Mouse (Mus musculus): Measurements from ENCODE around the gene Ndrg2.

The Ndrg2 gene

DNA sequence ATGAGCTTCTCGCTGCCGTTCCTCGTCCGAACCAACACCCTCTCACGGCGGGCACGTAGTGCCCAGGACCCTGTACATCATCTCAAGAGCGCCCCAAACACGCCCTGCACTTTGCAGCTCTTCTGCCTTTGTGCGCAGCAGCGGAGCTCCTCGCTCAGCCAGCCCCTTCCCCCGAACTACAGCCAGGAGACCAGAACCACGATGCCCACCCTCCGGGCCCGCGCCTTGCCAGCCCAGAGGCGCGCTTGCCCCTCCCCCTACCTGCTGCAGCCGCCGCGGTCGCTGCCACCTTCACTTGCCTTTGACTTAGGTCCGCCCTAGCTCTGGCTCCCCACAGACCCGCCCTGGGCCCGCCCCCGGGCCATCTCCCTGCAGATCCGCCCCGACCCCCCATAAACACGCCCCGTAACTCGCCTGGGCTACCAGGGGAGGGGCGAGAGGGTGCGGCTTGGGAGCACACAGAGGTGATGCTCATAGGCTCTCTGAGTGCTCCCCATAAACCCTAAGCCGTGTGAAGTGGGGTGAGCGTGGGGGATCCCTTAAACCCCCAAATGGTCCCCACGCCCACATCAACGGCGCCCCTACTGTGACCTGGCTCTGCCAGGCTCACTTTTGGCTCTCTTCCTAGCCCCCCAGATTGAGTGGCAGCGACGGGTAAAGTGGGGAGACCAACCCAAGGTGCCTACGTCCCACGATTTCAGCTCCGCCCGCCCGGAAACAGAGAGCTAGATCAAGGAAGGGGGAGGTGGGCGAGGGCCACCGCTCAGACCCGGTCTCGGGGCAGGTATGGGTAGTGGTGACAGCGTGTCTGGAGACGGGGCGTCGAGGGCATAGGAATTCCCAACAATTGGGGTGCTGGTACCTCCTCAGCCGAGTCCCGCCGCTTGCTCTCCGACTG, 647 bp downstream of the Ndrg2 start:
- DNase-seq (ENCODE audit: low read depth, low spot score), result no peak

DNA sequence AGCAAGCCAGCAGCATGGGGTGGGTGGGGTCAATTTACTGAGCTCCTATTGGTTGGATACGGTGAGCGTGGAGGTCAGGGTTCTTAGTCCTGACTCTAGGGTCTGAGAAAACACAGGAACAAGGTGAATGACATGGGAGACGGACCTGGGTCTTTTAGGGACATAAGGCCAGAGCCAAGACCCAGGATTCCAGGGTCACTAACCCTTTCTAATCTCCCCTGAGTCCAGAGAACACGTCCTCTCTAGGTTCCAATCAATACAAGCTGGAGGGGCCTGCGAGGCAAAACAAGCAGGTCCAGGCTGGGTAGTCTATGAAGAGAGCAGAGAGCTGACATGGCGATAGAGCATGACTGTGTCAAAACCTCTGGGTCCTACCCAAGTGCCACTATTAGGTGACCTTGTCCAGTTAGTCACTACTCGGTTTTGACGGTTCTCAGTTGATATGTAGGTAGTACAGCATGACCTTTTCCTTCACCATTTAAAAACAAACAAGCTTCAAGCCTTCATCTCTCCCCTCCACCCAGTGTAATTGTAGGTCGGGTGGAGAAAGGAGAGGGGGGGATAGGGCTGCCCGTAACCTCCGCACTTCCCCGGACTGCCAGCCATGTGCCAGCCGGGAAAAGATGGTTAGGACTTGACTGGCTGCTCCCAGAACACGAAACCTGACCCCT, 1.4 kb downstream of the Ndrg2 start:
- no peak for DNase-seq (ENCODE audit: low read depth, low spot score)

DNA sequence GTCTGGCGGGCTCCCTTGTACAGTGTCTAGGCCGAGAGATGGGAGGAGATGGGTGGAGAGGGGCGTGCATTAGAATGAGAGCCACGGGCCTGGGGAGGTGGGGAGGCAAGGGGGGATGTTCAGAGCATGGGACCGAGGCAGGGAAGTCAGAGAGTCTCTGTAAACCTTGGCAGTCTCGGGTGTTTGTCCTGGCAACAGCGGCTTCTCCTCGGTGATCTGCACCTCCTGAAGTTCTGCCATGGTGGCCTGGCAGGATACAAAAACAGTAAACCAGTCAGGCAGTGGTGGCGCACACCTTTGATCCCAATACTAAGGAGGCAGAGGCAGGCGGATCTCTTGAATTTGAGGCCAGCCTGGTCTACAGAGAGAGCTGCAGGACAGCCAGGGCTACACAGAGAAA, 2.7 kb downstream of the Ndrg2 start:
- no peak for DNase-seq (ENCODE audit: low read depth, low spot score)

DNA sequence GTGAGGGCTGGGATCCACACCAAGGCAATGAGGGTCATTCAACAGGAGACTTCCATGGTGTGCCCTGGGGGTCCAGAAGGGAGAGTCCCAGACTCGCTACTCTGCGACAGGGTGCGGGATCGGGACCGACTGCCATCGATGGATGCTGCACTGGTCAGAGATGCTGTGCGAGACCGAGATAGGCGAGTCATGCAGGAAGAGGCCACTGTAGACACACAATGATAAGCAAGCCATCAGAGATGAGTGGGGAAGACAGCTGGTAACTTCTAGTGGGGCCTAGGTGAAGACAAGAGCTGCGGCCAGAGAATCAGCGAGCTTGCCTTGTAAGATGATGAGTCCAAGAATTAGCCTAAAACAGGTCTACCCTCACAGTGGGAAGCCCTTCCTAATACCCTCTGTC, 7.9 kb downstream of the Ndrg2 start:
- no peak for DNase-seq (ENCODE audit: low read depth, low spot score)

DNA sequence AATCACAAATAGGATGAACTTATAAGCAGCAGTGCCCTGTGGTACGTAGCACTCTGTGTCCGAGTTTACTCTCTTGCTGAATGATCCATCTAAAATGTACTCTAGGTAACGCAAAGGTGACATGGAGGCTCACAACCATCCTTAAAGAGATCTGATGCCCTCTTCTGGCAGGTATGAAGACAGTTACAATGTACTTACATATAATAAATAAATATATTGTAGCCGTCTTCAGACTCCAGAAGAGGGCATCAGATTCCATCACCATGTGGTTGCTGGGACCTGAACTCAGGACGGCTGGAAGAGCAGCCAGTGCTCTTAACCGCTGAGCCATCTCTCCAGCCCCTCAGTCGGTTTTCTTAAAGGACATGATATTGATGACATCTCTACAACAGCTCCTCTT, 9.3 kb downstream of the Ndrg2 start:
- DNase-seq (ENCODE audit: low read depth, low spot score), result no peak

DNA sequence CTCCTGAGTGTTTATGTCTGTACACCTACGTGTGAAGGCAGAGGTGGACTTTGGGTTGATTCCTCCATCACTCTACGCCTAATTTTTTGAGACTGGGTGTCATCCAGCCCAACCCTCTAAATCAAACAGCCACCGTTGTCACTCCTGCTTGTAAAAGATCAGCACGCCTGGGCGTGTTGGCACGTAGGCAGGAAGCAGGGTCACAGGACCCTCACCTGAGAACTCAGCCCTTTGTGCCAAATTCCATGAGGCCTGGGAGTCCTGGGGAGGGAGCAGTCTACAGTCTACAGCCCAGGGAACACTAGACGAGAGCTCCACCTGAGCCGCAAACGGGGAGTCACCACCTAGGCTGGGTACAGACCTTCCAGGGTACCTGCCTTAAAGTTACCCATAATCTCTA, 10.2 kb downstream of the Ndrg2 start:
- DNase-seq (ENCODE audit: low read depth, low spot score), result no peak

DNA sequence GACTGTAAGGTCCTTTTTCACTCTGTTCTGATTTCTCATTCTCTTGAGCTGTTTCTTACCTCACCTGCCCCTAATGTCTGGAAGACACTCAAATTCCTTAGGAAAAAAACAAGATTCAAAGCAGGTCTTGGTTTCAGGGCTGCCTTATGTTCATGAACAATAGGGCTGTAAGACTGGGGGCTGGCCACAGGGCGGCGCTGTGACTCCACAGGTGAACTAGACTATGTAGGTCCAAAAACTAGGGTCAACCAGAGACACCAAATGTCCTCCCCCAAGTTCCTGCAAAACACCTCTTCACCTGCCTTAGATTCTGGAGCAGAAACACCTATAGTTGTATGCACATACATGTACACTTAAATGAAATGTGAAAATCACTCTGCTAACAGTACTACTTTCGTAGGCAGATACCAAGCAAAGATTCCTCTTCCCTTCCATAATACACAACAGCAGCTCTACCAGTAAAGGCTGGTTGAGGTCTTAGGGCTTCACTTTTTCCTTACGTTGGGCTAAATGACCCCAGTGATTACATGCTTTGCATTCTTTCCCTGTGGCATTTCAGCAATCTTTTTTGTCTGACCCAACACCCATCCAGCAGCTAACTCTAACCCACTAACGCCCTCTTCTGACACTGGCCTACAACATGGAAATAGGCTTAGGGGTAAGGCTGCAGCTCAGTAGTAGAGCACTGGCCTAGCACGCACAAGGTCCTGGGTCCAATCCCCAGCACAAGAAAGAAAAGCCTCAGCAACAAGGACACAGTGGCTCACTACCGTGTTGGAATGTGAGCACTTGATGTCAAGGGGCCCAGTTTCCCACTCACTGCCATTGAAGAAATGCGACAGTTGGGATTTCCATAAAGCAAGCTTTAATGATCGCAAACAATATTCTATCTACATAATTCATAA, 10.9 kb downstream of the Ndrg2 start:
- DNase-seq (ENCODE audit: low read depth, low spot score), result no peak

DNA sequence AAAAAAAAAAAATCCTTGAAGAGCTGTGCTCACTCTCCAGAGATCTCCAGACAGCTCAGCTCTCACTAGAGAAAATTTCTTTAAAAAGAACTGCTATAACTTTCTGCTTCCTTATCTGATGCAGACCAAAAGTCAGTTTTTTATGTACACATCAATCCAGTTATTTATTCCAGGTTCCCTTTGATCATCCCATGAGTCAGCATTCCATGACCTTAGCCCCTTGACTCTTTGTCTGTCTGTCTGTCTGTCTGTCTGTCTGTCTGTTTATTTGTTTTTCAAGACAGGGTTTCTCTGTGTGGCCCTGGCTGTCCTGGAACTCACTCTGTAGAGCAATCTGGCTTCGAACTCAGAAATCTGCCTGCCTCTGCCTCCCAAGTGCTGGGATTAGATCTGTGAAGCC, 14.6 kb downstream of the Ndrg2 start:
- DNase-seq (ENCODE audit: low read depth, low spot score), result no peak

DNA sequence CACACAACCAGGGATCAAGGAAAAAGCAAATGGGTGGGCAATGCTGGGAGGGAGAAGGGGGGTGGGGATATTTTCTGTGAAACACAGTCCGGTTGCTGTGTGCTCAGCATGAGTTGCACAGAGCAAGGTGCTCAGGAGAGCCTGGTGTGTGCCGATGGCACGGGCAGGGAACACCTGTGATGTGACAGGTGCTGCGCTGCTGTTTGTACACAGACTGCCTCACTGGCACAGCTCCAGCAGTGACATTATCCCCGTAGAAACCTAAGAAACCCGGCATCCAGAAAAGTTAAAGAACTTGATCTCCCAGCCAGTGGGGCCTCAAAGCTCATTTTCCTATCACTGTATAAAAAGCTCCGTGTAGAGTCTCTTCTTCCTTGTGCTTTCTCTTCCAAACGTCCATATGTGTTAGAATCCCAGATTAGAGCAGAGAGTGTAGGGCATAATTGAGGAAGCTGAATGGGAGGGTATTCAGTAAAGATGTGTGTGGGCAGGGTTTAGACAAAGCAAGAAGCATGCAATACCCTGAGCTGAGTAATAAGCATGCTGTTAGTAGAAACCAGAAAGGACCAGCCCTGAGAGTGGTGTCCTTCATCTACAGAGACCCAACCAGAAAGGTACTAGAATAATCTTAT, 17.3 kb downstream of the Ndrg2 start:
- no peak for DNase-seq (ENCODE audit: low read depth, low spot score)

DNA sequence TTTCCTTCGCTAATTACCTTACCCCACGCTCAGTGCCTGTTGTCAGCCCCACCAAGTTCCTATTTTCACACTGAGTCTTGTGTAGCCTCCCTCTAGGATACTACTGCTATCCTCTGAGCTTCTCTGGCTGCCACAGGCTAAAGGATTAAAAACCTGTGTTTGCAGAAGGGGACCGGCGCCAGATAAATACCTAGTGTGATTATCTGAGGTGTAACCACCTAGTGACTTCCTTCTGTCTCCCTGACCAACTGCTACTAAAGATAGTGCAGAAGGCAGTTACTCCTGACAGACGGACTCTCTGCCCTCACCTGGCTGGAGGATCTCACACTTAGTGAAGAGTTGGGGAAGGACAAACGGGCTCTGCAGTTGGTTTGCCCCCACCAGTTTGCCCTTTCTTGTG, 17.9 kb downstream of the Ndrg2 start:
- DNase-seq (ENCODE audit: low read depth, low spot score), result no peak

DNA sequence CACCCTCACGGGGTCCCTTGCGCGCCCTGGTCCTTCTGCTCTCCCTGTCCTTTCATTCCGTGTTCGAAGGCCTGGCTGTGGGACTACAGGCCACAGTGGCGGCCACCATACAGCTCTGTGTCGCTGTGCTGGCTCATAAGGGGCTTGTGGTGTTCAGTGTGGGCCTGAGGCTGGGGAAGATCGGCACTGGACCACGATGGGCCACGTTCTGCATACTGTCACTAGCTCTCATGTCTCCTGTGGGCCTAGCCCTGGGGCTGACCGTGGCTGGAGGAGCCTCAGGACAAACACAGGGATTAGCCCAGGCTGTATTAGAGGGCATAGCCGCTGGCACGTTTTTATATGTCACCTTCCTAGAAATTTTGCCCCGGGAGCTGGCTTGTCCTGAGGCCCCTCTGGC, 18.9 kb downstream of the Ndrg2 start:
- DNase-seq (ENCODE audit: low read depth, low spot score), result no peak

DNA sequence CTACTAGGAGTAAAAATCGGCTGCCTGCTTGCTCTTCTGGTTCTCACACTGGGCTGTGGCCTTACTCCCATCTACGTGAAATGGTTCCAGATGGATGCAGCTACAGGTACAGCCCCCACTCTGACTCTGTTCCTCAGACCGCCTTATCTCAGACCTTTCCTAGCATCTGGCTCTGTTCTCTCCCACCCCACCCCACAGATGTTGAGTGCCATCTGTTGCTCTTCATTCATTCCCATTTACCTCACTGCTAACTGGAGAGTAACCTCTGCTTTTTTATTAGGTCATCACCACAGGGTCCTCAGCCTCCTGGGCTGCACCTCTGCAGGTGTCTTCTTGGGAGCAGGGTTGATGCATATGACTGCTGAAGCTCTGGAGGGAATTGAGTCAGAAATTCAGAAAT, 20.1 kb downstream of the Ndrg2 start:
- no peak for DNase-seq (ENCODE audit: low read depth, low spot score)

DNA sequence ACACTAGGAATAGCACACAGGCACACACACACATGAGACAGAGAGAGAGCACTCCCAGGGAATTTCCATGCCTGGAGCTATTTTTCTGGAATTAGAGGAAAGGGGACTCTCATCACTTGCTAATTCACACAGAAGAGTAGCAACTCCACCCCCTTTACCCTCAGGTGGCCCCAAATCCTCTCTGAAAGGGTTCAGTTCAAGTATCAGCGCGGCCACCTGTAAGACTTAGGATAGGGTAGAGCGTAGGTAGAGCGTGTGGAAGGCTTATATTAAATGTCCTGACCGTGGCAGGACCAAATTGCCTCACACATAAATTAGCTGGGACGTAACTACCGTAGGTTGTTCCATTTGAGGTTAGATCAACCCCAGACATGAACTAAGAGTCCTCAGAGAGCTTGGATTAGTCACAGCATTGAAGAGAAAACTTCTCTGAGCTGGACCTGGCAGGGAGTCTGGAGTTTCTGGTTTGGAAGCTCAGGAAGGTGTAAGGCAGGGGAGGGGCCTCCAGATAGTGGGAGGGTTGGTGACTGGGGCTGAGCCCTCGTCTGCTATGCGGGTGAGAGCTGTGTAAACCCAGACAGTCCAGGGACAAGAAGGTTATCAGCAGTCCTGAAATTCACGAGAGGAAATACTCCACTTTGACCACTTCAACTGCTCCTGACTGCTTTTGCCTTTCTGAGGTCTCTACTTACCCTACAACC, 20.7 kb downstream of the Ndrg2 start:
- no peak for DNase-seq (ENCODE audit: low read depth, low spot score)

DNA sequence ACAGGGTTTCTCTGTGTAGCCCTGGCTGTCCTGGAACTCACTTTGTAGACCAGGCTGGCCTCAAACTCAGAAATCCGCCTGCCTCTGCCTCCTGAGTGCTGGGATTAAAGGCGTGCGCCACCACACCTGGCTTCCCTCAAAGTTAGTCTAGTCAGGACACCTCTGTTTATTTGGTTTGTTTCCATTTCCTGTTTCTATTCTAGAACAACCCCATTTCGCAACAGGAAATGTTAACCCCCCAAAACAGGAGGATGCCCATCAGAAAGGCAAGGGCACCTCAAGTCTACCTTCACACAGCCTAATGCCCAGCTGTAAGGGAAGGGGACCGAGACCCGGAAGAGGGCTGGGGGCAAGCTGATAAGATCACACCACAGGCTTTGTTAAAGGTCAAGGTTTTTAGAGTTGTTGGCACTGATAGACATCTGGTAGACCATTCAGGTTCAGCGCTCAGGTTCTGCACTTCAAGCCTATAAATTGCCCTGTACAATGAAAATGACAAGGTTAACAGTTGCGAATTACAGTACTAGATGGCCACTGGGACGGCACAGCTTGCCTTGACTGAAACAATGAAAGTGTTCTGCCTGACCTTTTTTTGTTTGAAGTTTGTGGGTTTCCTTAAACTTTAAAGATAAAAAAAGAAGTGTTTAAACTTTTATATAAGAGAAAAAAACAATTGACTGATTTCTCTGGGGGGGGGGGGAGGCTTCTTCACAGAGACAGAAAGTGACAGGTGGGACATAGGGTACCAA, 21.6 kb downstream of the Ndrg2 start, which contains the start of gene Slc39a2:
Gene Slc39a2, plus strand, starts transcription at position 699 of the 749 bp plus-strand sequence.
- no peak for DNase-seq (ENCODE audit: low read depth, low spot score)

DNA sequence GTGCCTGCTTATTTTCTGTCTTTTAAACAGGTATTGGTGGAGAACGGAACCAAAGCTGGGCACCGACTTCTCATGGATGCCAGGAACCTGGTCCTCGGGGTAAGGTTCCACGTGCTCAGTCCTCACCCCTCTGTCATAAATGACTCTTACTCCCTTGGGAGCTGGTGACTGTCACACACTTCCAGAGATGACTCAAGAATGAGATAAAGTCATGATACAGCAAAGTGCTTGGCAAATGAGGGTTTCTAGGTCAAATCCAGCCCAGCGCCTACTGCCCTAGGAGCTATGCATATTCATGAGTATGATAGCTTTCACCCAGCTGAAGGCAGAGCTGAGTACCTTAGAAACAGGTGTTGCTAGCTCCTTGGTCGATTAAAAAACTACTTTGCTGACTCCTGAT, 24.1 kb downstream of the Ndrg2 start:
- DNase-seq (ENCODE audit: low read depth, low spot score), result no peak

DNA sequence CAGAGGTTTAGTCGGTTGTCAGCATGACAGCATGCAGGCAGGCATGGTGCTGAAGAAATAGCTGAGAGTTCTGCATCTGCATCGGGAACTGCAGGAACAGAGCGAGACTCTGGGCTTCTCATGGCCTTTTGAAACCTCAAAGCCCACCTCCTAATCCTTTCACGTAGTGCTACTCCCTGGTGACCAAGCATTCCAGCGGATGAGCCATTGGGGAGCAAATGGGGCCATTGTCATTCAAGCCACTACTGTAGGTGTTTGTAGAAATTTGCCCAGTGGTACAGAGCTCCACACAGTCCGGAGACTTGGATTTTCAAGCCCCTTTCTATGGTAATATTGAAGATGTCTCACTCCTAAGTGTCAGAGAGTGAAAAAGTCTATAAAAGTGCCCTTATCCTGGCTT, 27.9 kb downstream of the Ndrg2 start:
- DNase-seq (ENCODE audit: low read depth, low spot score), result no peak

DNA sequence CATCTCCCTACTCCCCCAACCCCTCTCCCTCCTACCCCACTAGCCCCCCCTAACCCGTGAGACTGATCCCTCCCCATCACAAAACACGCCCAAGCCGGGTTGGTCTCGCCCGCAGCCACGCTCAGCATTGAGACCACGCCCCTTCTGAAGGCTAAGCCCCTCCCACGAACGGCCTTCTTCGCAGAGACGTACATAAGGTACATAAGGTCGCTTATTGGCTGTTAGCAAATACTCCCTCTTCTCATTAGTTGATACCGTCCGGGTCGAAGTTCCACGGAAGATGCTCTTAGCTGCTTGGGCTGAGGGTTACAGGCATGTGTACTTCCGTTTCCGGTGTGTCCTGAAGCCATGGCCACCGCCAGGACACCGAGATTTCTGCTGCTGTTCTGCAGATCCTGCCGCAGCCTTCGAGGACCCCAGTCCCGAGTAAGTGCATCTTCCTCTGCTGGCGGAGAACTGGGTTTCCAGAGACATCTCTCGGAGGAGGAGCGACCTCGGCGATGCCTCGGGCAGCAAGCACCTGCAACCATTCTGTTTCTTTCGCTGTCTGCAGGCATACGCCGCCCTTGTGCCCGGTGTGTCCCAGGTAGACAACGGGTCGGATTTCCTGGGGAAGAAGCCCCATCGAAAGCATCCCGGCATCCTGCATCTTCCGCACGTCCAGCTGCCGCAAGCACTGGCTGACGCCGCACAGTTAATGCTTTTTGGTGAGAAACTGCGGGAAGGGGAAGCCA, 29.2 kb downstream of the Ndrg2 start, which contains the start of gene Mettl17:
Gene Mettl17, plus strand, starts transcription at position 245 of the 734 bp plus-strand sequence.
- peak; percentile 93 for DNase-seq (ENCODE audit: low read depth, low spot score)

DNA sequence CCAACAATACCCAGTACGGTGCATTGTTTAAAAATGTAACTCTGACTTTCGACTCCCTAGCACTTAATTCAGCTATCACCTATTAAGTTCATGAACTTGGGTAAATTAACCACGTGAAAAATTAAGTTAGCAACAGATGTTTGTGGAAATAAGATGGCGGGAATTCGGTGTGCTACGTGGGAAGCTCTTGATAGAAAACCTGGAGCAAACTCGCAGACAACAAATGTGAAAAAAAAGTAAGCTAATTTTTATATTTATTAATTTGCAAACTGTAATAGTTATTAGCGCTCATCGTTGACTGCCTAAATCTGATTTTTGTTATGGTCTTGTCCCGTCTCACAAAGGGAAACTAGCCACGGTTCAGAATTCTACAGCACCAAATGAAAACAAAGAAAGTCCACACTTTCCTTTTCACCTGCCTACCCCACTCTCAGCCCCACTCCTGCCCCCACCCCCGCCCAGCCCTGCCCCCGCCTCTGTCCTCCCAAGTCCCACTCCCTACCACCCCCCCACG, 29.9 kb downstream of the Ndrg2 start:
- DNase-seq (ENCODE audit: low read depth, low spot score), result peak; percentile 40

DNA sequence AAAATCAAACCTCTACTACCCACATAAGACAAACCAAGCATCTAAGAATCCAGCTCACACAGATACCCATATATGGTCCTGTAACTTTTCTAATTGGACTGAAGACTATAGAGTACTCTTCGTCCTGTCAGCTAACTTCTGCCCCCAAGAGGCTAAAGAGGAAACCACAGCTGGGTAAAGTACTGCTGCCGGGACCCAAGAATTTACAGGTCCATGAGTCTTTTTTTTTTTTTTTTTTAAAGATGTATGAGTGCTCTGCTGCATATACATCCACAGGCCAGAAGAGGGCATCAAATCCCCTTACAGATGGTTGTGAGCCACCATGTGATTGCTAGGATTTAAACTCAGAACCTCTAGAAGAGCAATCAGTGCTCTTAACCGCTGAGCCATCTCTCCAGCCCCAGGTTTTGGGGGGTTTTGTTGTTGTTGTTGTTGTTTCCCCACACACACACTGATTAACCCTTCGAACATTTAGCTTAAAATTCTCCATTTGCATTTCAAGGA, 30.4 kb downstream of the Ndrg2 start:
- DNase-seq (ENCODE audit: low read depth, low spot score), result peak; percentile 67

All from embryo, embryonic 11.5 days (tissue).